Mouse (Mus musculus): Measurements from ENCODE around the gene Gm20388. TPM values are rescaled to one million over a fixed set of nuclear protein-coding genes. Genes with fewer than 3 reads are reported as not detected.

Gm20388 gene
- polyA plus RNA-seq, 1 experiment from 2014 or later = not detected

DNA sequence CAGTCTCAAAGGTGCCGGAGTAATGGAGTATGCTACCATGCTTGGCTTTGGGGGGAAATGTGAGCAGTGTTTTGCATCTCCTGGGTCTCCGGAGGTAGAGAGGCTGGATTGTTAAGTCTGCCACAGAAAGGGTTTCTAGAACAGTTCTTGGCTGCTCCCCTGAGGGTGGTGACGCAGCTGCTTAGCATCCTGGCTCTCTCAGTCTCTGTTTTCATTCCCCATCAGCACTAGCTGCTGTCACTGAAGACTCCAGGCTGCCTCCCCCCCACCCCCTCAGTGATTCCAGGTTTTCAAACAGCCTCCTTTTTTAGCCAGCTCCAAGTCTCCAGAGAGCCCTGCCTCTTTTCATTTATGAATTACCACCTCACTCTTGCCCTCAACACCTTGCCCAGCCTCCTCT lies 4273.4 kb downstream of the Gm20388 start:
- H3K9me3 ChIP-seq (ENCODE audit: control insufficient read depth, low read length) = no peaks in the 10 kb centered on the region
- peaks cover 22% of the 10 kb centered on the region for H3K27me3 ChIP-seq (ENCODE audit: control insufficient read depth, insufficient read depth, low read length)
- no peak overlapping the region for H3K4me2 ChIP-seq (ENCODE audit: low read length)
- no peaks in the 10 kb centered on the region for H3K36me3 ChIP-seq (ENCODE audit: control insufficient read depth, insufficient read depth, low read length)
- H3K4me3 ChIP-seq (ENCODE audit: control insufficient read depth in 1 of 2, insufficient read depth in 1 of 2, low read depth in 1 of 2, low read length in 2 of 2) = no peak overlapping the region
- no peak overlapping the region for H3K27ac ChIP-seq (replicated peaks in 1 of 2; ENCODE audit: control insufficient read depth in 1 of 2, insufficient read depth in 1 of 2, low read depth in 2 of 2, low read length in 2 of 2)
- ATAC-seq (ENCODE audit: insufficient number of reproducible peaks, insufficient read depth, low FRiP score, low read depth) = no peak
- 64% methylated on average over 3 of the region's 3 CpGs for WGBS
- H3K4me1 ChIP-seq (ENCODE audit: control insufficient read depth in 2 of 2, insufficient read depth in 2 of 2, low read length in 2 of 2) = peaks cover 26 to 32% of the 10 kb centered on the region in 2 experiments
- no peak overlapping the region for H3K9ac ChIP-seq (ENCODE audit: low read length)

DNA sequence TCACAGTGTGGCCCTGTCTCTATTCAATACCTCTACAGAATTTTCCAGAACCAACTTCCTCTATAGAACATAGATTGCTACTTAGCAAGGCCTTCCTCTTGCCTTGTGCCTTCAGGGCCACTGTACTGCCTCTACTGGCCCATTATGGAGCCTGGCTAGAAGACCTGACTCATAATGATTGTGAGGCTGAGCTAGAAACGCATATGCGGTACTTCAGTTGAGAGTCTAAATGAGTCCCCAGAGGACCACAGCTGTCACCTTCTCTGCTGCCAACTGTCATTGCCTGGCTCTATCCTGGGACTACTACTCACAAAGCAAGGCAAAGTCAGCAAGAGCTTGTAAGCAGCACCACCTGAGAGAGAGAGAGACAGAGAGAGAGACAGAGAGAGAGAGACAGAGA lies 4273.9 kb downstream of the Gm20388 start:
- H3K4me3 ChIP-seq (ENCODE audit: control insufficient read depth in 1 of 2, insufficient read depth in 1 of 2, low read depth in 1 of 2, low read length in 2 of 2) = no peak overlapping the region
- no peaks in the 10 kb centered on the region for H3K9me3 ChIP-seq (ENCODE audit: control insufficient read depth, low read length)
- 43% methylated on average over 2 of the region's 2 CpGs for WGBS
- no peak overlapping the region for H3K27ac ChIP-seq (replicated peaks in 1 of 2; ENCODE audit: control insufficient read depth in 1 of 2, insufficient read depth in 1 of 2, low read depth in 2 of 2, low read length in 2 of 2)
- no peak for ATAC-seq (ENCODE audit: insufficient number of reproducible peaks, insufficient read depth, low FRiP score, low read depth)
- peaks cover 22% of the 10 kb centered on the region for H3K27me3 ChIP-seq (ENCODE audit: control insufficient read depth, insufficient read depth, low read length)
- H3K4me2 ChIP-seq (ENCODE audit: low read length) = no peak overlapping the region
- H3K4me1 ChIP-seq (ENCODE audit: control insufficient read depth in 2 of 2, insufficient read depth in 2 of 2, low read length in 2 of 2) = peaks cover 26 to 32% of the 10 kb centered on the region in 2 experiments
- H3K9ac ChIP-seq (ENCODE audit: low read length) = no peak overlapping the region
- H3K36me3 ChIP-seq (ENCODE audit: control insufficient read depth, insufficient read depth, low read length) = no peaks in the 10 kb centered on the region

GRCm38 (mm10) chr8:124185081-124185480 lies 4274.4 kb downstream of the Gm20388 start:
- no peaks in the 10 kb centered on the region for H3K9me3 ChIP-seq (ENCODE audit: control insufficient read depth, low read length)
- H3K27me3 ChIP-seq (ENCODE audit: control insufficient read depth, insufficient read depth, low read length) = peaks cover 19% of the 10 kb centered on the region
- ATAC-seq (ENCODE audit: insufficient number of reproducible peaks, insufficient read depth, low FRiP score, low read depth) = no peak
- H3K36me3 ChIP-seq (ENCODE audit: control insufficient read depth, insufficient read depth, low read length) = no peaks in the 10 kb centered on the region
- WGBS = 84% methylated on average over 6 of the region's 6 CpGs
- H3K9ac ChIP-seq (ENCODE audit: low read length) = no peak overlapping the region
- H3K4me2 ChIP-seq (ENCODE audit: low read length) = no peak overlapping the region
- H3K27ac ChIP-seq (replicated peaks in 1 of 2; ENCODE audit: control insufficient read depth in 1 of 2, insufficient read depth in 1 of 2, low read depth in 2 of 2, low read length in 2 of 2) = no peak overlapping the region
- no peak overlapping the region for H3K4me3 ChIP-seq (ENCODE audit: control insufficient read depth in 1 of 2, insufficient read depth in 1 of 2, low read depth in 1 of 2, low read length in 2 of 2)
- peaks cover 26 to 32% of the 10 kb centered on the region in 2 experiments for H3K4me1 ChIP-seq (ENCODE audit: control insufficient read depth in 2 of 2, insufficient read depth in 2 of 2, low read length in 2 of 2)

GRCm38 (mm10) chr8:124190388-124190787 lies 4279.7 kb downstream of the Gm20388 start:
- Histone ChIP-seq H3K9ac (ENCODE audit: low read length) (no peak overlapping the region), H3K36me3 (ENCODE audit: control insufficient read depth, insufficient read depth, low read length) (no peaks in the 10 kb centered on the region), H3K27ac (replicated peaks in 1 of 2; ENCODE audit: control insufficient read depth in 1 of 2, insufficient read depth in 1 of 2, low read depth in 2 of 2, low read length in 2 of 2) (no peak overlapping the region), H3K4me2 (ENCODE audit: low read length) (no peak overlapping the region), H3K4me1 (ENCODE audit: control insufficient read depth in 2 of 2, insufficient read depth in 2 of 2, low read length in 2 of 2) (peaks cover 0 to 5% of the 10 kb centered on the region in 2 experiments; a peak in 1 of 4 replicates), H3K27me3 (ENCODE audit: control insufficient read depth, insufficient read depth, low read length) (peaks cover 27% of the 10 kb centered on the region), H3K4me3 (ENCODE audit: control insufficient read depth in 1 of 2, insufficient read depth in 1 of 2, low read depth in 1 of 2, low read length in 2 of 2) (no peak overlapping the region), H3K9me3 (ENCODE audit: control insufficient read depth, low read length) (no peaks in the 10 kb centered on the region)
- 80% methylated on average over 7 of the region's 7 CpGs for WGBS
- no peak for ATAC-seq (ENCODE audit: insufficient number of reproducible peaks, insufficient read depth, low FRiP score, low read depth)

GRCm38 (mm10) chr8:124192242-124192641 lies 4281.6 kb downstream of the Gm20388 start:
- WGBS = 71% methylated on average over 4 of the region's 4 CpGs
- Histone ChIP-seq H3K27me3 (ENCODE audit: control insufficient read depth, insufficient read depth, low read length) (peaks cover 12% of the 10 kb centered on the region; the same call in 1 of the 2 replicates), H3K4me3 (ENCODE audit: control insufficient read depth in 1 of 2, insufficient read depth in 1 of 2, low read depth in 1 of 2, low read length in 2 of 2) (no peak overlapping the region), H3K4me1 (ENCODE audit: control insufficient read depth in 2 of 2, insufficient read depth in 2 of 2, low read length in 2 of 2) (peaks cover 2 to 5% of the 10 kb centered on the region in 2 experiments; a peak in 2 of 4 replicates), H3K27ac (replicated peaks in 1 of 2; ENCODE audit: control insufficient read depth in 1 of 2, insufficient read depth in 1 of 2, low read depth in 2 of 2, low read length in 2 of 2) (no peak overlapping the region), H3K36me3 (ENCODE audit: control insufficient read depth, insufficient read depth, low read length) (no peaks in the 10 kb centered on the region), H3K9ac (ENCODE audit: low read length) (no peak overlapping the region), H3K4me2 (ENCODE audit: low read length) (no peak overlapping the region), H3K9me3 (ENCODE audit: control insufficient read depth, low read length) (no peaks in the 10 kb centered on the region)
- no peak for ATAC-seq (ENCODE audit: insufficient number of reproducible peaks, insufficient read depth, low FRiP score, low read depth)

- no peak overlapping the region for H3K4me3 ChIP-seq (ENCODE audit: control insufficient read depth in 1 of 2, insufficient read depth in 1 of 2, low read depth in 1 of 2, low read length in 2 of 2)
- H3K27me3 ChIP-seq (ENCODE audit: control insufficient read depth, insufficient read depth, low read length) = peaks cover 12% of the 10 kb centered on the region; the same call in 1 of the 2 replicates
- H3K9me3 ChIP-seq (ENCODE audit: control insufficient read depth, low read length) = no peaks in the 10 kb centered on the region
- no peak for ATAC-seq (ENCODE audit: insufficient number of reproducible peaks, insufficient read depth, low FRiP score, low read depth)
- no peak overlapping the region for H3K9ac ChIP-seq (ENCODE audit: low read length)
- no peak overlapping the region for H3K4me2 ChIP-seq (ENCODE audit: low read length)
- 77% methylated on average over 10 of the region's 10 CpGs for WGBS
- H3K27ac ChIP-seq (replicated peaks in 1 of 2; ENCODE audit: control insufficient read depth in 1 of 2, insufficient read depth in 1 of 2, low read depth in 2 of 2, low read length in 2 of 2) = no peak overlapping the region
- H3K4me1 ChIP-seq (ENCODE audit: control insufficient read depth in 2 of 2, insufficient read depth in 2 of 2, low read length in 2 of 2) = peaks cover 2 to 5% of the 10 kb centered on the region in 2 experiments; a peak in 2 of 4 replicates
- H3K36me3 ChIP-seq (ENCODE audit: control insufficient read depth, insufficient read depth, low read length) = no peaks in the 10 kb centered on the region
Measured at GRCm38 (mm10) chr8:124192976-124193375, 4282.3 kb downstream of the Gm20388 start.

DNA sequence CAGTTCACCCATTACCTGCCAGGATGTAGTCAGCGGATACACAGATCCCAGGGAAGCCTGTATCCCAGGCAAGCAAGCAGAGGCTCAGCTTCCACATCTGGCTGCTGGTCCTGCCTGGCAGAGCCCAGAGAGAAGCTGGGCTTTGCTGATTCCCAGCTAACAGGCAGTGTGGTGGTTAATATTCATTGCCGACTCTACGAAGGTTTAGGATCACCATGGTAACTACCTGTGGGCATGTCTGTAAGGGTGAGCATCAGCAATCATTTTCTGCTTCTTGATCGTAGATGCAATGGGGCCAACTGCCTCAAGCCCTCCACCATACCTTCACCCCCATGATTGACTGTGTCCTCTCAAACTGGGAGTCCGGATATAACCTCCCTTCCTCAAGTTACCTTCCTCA lies 4283.4 kb downstream of the Gm20388 start:
- Histone ChIP-seq H3K9me3 (ENCODE audit: control insufficient read depth, low read length) (no peaks in the 10 kb centered on the region), H3K27me3 (ENCODE audit: control insufficient read depth, insufficient read depth, low read length) (peaks cover 12% of the 10 kb centered on the region; the same call in 1 of the 2 replicates), H3K36me3 (ENCODE audit: control insufficient read depth, insufficient read depth, low read length) (no peaks in the 10 kb centered on the region), H3K4me2 (ENCODE audit: low read length) (no peak overlapping the region), H3K27ac (replicated peaks in 1 of 2; ENCODE audit: control insufficient read depth in 1 of 2, insufficient read depth in 1 of 2, low read depth in 2 of 2, low read length in 2 of 2) (no peak overlapping the region), H3K9ac (ENCODE audit: low read length) (no peak overlapping the region), H3K4me1 (ENCODE audit: control insufficient read depth in 2 of 2, insufficient read depth in 2 of 2, low read length in 2 of 2) (peaks cover 2 to 5% of the 10 kb centered on the region in 2 experiments; a peak in 2 of 4 replicates), H3K4me3 (ENCODE audit: control insufficient read depth in 1 of 2, insufficient read depth in 1 of 2, low read depth in 1 of 2, low read length in 2 of 2) (no peak overlapping the region)
- 87% methylated on average over 5 of the region's 5 CpGs for WGBS
- no peak for ATAC-seq (ENCODE audit: insufficient number of reproducible peaks, insufficient read depth, low FRiP score, low read depth)

DNA sequence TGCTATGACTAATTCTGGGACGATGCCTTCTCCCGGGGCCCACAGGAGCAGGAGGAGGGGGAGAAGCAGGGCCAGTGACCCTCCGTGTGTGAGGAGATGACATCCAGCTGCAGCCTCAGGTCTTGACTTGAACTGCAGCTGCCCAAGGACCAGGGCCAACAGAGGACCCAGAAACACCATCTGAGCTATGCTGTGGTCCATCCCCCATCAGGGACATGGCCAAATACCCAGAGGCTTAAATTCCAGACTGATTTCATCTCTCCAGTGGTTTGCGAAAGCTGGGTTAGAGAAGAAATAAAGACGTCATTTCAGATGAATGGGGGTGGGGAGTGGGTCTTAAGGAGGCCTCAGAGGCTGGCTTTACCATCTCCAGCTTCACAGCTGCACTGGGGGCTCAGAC lies 4285.6 kb downstream of the Gm20388 start:
- H3K27ac ChIP-seq (replicated peaks in 1 of 2; ENCODE audit: control insufficient read depth in 1 of 2, insufficient read depth in 1 of 2, low read depth in 2 of 2, low read length in 2 of 2) = no peak overlapping the region
- no peak overlapping the region for H3K4me2 ChIP-seq (ENCODE audit: low read length)
- H3K9ac ChIP-seq (ENCODE audit: low read length) = no peak overlapping the region
- H3K4me1 ChIP-seq (ENCODE audit: control insufficient read depth in 2 of 2, insufficient read depth in 2 of 2, low read length in 2 of 2) = peaks cover 4 to 5% of the 10 kb centered on the region in 2 experiments; a peak in 2 of 4 replicates
- no peaks in the 10 kb centered on the region for H3K36me3 ChIP-seq (ENCODE audit: control insufficient read depth, insufficient read depth, low read length)
- no peaks in the 10 kb centered on the region for H3K9me3 ChIP-seq (ENCODE audit: control insufficient read depth, low read length)
- peaks cover 7% of the 10 kb centered on the region; the same call in 1 of the 2 replicates for H3K27me3 ChIP-seq (ENCODE audit: control insufficient read depth, insufficient read depth, low read length)
- no peak for ATAC-seq (ENCODE audit: insufficient number of reproducible peaks, insufficient read depth, low FRiP score, low read depth)
- 57% methylated on average over 5 of the region's 5 CpGs for WGBS
- no peak overlapping the region for H3K4me3 ChIP-seq (ENCODE audit: control insufficient read depth in 1 of 2, insufficient read depth in 1 of 2, low read depth in 1 of 2, low read length in 2 of 2)

Measured in heart, embryonic 14.5 days (tissue).